Mouse (Mus musculus): Measurements from ENCODE around the gene Oasl2. TPM values are rescaled to one million over a fixed set of nuclear protein-coding genes. Genes with fewer than 3 reads are reported as not detected.

Oasl2 gene
- polyA plus RNA-seq, 1 experiment from 2014 or later, result 1.8 TPM

DNA sequence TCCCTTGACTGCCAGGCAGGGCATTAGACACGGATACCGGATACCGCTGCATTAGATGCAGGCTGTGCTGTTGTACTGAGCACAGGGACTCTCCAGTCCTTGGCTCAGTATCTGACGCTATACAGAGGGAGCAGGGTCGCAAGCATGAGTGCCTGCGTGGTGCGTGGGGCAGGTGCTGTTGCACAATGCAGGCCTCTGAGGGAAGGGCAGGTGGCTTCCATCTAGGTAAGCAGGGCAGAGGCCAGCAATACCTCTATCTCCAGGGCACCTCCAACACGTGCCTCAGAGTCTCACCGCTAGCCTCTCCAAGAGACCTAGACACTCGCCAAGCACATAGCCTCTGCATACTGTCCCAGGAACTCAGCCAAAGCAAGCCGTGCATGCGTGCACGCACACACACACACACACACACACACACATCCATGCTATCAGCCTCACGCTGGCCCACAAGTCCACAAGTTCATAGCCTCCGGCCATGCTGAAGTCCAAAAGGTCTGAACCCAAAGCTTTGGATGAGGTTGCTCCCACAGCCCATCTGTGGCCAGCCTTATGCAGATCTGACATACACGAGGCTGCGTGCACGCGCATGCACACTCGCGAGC lies 54.6 kb downstream of the Oasl2 start:
- Histone ChIP-seq H3K4me3 (ENCODE audit: low read depth, low read length) (no peak overlapping the region), H3K4me1 (ENCODE audit: control insufficient read depth, insufficient read depth, low read length) (no peaks in the 10 kb centered on the region; the same call in 1 of the 2 replicates), H3K9me3 (ENCODE audit: control insufficient read depth, low read length) (no peaks in the 10 kb centered on the region), H3K27me3 (ENCODE audit: control insufficient read depth, insufficient read depth, low read length) (no peaks in the 10 kb centered on the region), H3K36me3 (ENCODE audit: control insufficient read depth, insufficient read depth, low read length) (peaks cover 22% of the 10 kb centered on the region), H3K27ac (replicated peaks; ENCODE audit: low read depth, low read length) (no peak overlapping the region), H3K4me2 (ENCODE audit: low read depth, severe bottlenecking) (no peak overlapping the region), H3K9ac (ENCODE audit: low read length) (no peak overlapping the region)
- WGBS, result 87% methylated on average over 21 of the region's 21 CpGs
- ATAC-seq (ENCODE audit: insufficient number of reproducible peaks, low FRiP score, low TSS enrichment, low read depth) (no peak), DNase-seq (ENCODE audit: low spot score) (no peak)

DNA sequence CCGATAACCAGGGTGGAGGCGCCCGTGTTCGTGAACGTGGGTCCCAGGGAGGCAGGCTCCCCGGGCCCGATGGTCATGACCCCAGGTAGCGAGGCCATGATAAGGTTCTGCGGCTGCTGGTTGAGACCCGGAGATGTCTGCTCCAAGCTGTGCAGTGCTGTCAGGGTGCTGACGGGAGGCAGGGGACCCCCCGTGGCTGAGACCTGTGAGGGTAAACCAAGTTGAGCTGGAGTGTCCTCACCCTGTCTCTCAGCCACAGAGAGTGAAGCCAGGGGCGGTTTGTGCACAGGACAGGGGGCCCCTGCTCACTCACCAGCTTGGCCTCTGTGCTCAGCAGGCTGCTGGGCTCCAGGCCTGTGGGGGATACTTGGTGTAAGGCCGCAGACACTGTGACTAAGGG lies 56.6 kb downstream of the Oasl2 start:
- Histone ChIP-seq H3K4me2 (ENCODE audit: low read depth, severe bottlenecking) (no peak overlapping the region), H3K4me3 (ENCODE audit: low read depth, low read length) (no peak overlapping the region), H3K27me3 (ENCODE audit: control insufficient read depth, insufficient read depth, low read length) (no peaks in the 10 kb centered on the region), H3K9ac (ENCODE audit: low read length) (no peak overlapping the region), H3K9me3 (ENCODE audit: control insufficient read depth, low read length) (no peaks in the 10 kb centered on the region), H3K4me1 (ENCODE audit: control insufficient read depth, insufficient read depth, low read length) (no peaks in the 10 kb centered on the region; the same call in 1 of the 2 replicates), H3K36me3 (ENCODE audit: control insufficient read depth, insufficient read depth, low read length) (peaks cover 14% of the 10 kb centered on the region), H3K27ac (replicated peaks; ENCODE audit: low read depth, low read length) (no peak overlapping the region)
- WGBS, result 86% methylated on average over 14 of the region's 14 CpGs
- no peak for ATAC-seq (ENCODE audit: insufficient number of reproducible peaks, low FRiP score, low TSS enrichment, low read depth)
- no peak for DNase-seq (ENCODE audit: low spot score)

DNA sequence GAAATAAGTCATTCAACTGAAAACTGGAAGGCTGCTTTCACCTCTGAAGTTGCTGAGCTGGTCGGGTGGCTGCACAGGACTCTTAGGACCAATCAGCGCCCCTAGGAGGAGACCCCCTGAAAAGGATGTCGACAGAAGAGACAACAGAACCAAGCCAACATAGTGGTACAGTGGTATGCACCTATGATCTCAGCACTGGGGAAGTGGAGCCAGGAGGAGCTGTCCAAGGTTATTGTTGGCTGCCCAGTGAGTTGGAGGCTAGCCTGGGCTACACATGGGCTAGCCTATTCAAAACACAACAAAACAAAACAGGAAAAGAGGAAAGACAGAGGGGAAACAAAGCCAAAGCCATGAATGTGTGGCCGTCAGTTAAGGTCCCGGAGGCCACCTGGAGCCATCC lies 61.3 kb downstream of the Oasl2 start:
- 83% methylated on average over 5 of the region's 5 CpGs for WGBS
- ATAC-seq (ENCODE audit: insufficient number of reproducible peaks, low FRiP score, low TSS enrichment, low read depth), result no peak
- H3K4me3 ChIP-seq (ENCODE audit: low read depth, low read length), result no peak overlapping the region
- H3K36me3 ChIP-seq (ENCODE audit: control insufficient read depth, insufficient read depth, low read length), result no peaks in the 10 kb centered on the region
- no peak overlapping the region for H3K4me2 ChIP-seq (ENCODE audit: low read depth, severe bottlenecking)
- H3K27ac ChIP-seq (replicated peaks; ENCODE audit: low read depth, low read length), result no peak overlapping the region
- no peak for DNase-seq (ENCODE audit: low spot score)
- H3K27me3 ChIP-seq (ENCODE audit: control insufficient read depth, insufficient read depth, low read length), result no peaks in the 10 kb centered on the region
- H3K4me1 ChIP-seq (ENCODE audit: control insufficient read depth, insufficient read depth, low read length), result peaks cover 4% of the 10 kb centered on the region; the same call in 1 of the 2 replicates
- no peaks in the 10 kb centered on the region for H3K9me3 ChIP-seq (ENCODE audit: control insufficient read depth, low read length)
- no peak overlapping the region for H3K9ac ChIP-seq (ENCODE audit: low read length)

Small RNA genes lying within 50 kb of the gene (microRNA-seq; reads per million reads assigned to microRNA genes)
- gene Mir6240, result 23.5 reads per million, percentile 30 among the genes with 10 or more reads in this experiment

Other genes starting within 250 kb of the Oasl2 start
- 0.53 and 0.55 TPM in 2 replicates for gene Trpv4, start 238.5 kb upstream of the Oasl2 start, polyA plus RNA-seq (2014; fragmentation: Nextera tagmentation; extraction: Ambion mirVana)
- 69.0 and 73.9 TPM in 2 replicates for gene Gltp, start 206.0 kb upstream of the Oasl2 start, polyA plus RNA-seq (2014; fragmentation: Nextera tagmentation; extraction: Ambion mirVana)
- gene Tchp, start 189.2 kb upstream of the Oasl2 start, polyA plus RNA-seq (2014; fragmentation: Nextera tagmentation; extraction: Ambion mirVana), result 14.5 and 16.1 TPM in 2 replicates
- gene Ankrd13a, start 122.3 kb upstream of the Oasl2 start, polyA plus RNA-seq (2014; fragmentation: Nextera tagmentation; extraction: Ambion mirVana), result 49.4 and 54.2 TPM in 2 replicates
- 35.2 and 39.1 TPM in 2 replicates for gene Git2, start 121.4 kb upstream of the Oasl2 start, polyA plus RNA-seq (2014; fragmentation: Nextera tagmentation; extraction: Ambion mirVana)
- 91.5 and 93.4 TPM in 2 replicates for gene 1500011B03Rik, start 73.5 kb upstream of the Oasl2 start, polyA plus RNA-seq (2014; fragmentation: Nextera tagmentation; extraction: Ambion mirVana)
- not detected in 2 replicates for gene 4930519G04Rik, start 43.3 kb upstream of the Oasl2 start, polyA plus RNA-seq (2014; fragmentation: Nextera tagmentation; extraction: Ambion mirVana)
- 0.07 TPM in 1 of 2 replicates, not detected in the other for gene Gm9936, start 38.3 kb upstream of the Oasl2 start, polyA plus RNA-seq (2014; fragmentation: Nextera tagmentation; extraction: Ambion mirVana)
- gene Oasl1, start 26.3 kb downstream of the Oasl2 start, polyA plus RNA-seq (2014; fragmentation: Nextera tagmentation; extraction: Ambion mirVana), result 0.54 and 0.59 TPM in 2 replicates
- 55.2 and 56.8 TPM in 2 replicates for gene 2210016L21Rik, start 45.2 kb downstream of the Oasl2 start, polyA plus RNA-seq (2014; fragmentation: Nextera tagmentation; extraction: Ambion mirVana)
- gene Hnf1a, start 74.2 kb downstream of the Oasl2 start, polyA plus RNA-seq (2014; fragmentation: Nextera tagmentation; extraction: Ambion mirVana), result not detected in 2 replicates
- 30.9 and 43.5 TPM in 2 replicates for gene Sppl3, start 114.2 kb downstream of the Oasl2 start, polyA plus RNA-seq (2014; fragmentation: Nextera tagmentation; extraction: Ambion mirVana)
- gene Gm10401, start 201.4 kb downstream of the Oasl2 start, polyA plus RNA-seq (2014; fragmentation: Nextera tagmentation; extraction: Ambion mirVana), result 36.5 and 39.5 TPM in 2 replicates
- gene Acads, start 222.4 kb downstream of the Oasl2 start, polyA plus RNA-seq (2014; fragmentation: Nextera tagmentation; extraction: Ambion mirVana), result 41.5 and 49.3 TPM in 2 replicates
- 65.3 and 65.4 TPM in 2 replicates for gene Unc119b, start 238.0 kb downstream of the Oasl2 start, polyA plus RNA-seq (2014; fragmentation: Nextera tagmentation; extraction: Ambion mirVana)